Mouse (Mus musculus): ENCODE data around the gene Camk1d.
"Not testable (repeated sequence)": the region's sequence is repeated elsewhere in the genome, so short reads cannot be mapped to it uniquely, and the experiment has no call there.

Gene Camk1d

GRCm38 (mm10) chr2:5611601-5612000 lies 102.7 kb downstream of the Camk1d start:
- DNase-seq (ENCODE audit: low spot score) = no peak

- no peak for DNase-seq (ENCODE audit: low spot score)
Observed at GRCm38 (mm10) chr2:5610521-5610920, 103.8 kb downstream of the Camk1d start.

- DNase-seq (ENCODE audit: low spot score) = no peak
Observed at GRCm38 (mm10) chr2:5607920-5608841, 106.1 kb downstream of the Camk1d start.

GRCm38 (mm10) chr2:5605849-5606248 lies 108.5 kb downstream of the Camk1d start:
- DNase-seq (ENCODE audit: low spot score) = no peak

GRCm38 (mm10) chr2:5602044-5602443 lies 112.3 kb downstream of the Camk1d start:
- DNase-seq (ENCODE audit: low spot score) = no peak

GRCm38 (mm10) chr2:5601243-5601642 lies 113.1 kb downstream of the Camk1d start:
- DNase-seq (ENCODE audit: low spot score) = not testable (repeated sequence)

- DNase-seq (ENCODE audit: low spot score) = no peak
Observed at GRCm38 (mm10) chr2:5600183-5600962, 113.9 kb downstream of the Camk1d start.

- no peak for DNase-seq (ENCODE audit: low spot score)
Observed at GRCm38 (mm10) chr2:5599713-5600112, 114.6 kb downstream of the Camk1d start.

GRCm38 (mm10) chr2:5598533-5598932 lies 115.8 kb downstream of the Camk1d start:
- no peak for DNase-seq (ENCODE audit: low spot score)

- DNase-seq (ENCODE audit: low spot score) = no peak
Observed at GRCm38 (mm10) chr2:5596882-5597281, 117.4 kb downstream of the Camk1d start.

GRCm38 (mm10) chr2:5595356-5596191 lies 118.7 kb downstream of the Camk1d start:
- DNase-seq (ENCODE audit: low spot score) = peak; percentile 48

GRCm38 (mm10) chr2:5592461-5593136 lies 121.7 kb downstream of the Camk1d start:
- DNase-seq (ENCODE audit: low spot score) = no peak

GRCm38 (mm10) chr2:5590074-5590473 lies 124.2 kb downstream of the Camk1d start:
- DNase-seq (ENCODE audit: low spot score) = no peak

- no peak for DNase-seq (ENCODE audit: low spot score)
Observed at GRCm38 (mm10) chr2:5589163-5589562, 125.2 kb downstream of the Camk1d start.

GRCm38 (mm10) chr2:5588329-5588982 lies 125.9 kb downstream of the Camk1d start:
- DNase-seq (ENCODE audit: low spot score) = no peak

- DNase-seq (ENCODE audit: low spot score) = no peak
Observed at GRCm38 (mm10) chr2:5584318-5585027, 129.8 kb downstream of the Camk1d start.

- DNase-seq (ENCODE audit: low spot score) = peak; percentile 10
Observed at GRCm38 (mm10) chr2:5579391-5579790, 134.9 kb downstream of the Camk1d start.

- peak; percentile 86 for DNase-seq (ENCODE audit: low spot score)
Observed at GRCm38 (mm10) chr2:5577399-5578129, 136.8 kb downstream of the Camk1d start.

GRCm38 (mm10) chr2:5572314-5573006 lies 141.9 kb downstream of the Camk1d start:
- DNase-seq (ENCODE audit: low spot score) = no peak
